Mouse (Mus musculus) heart, embryonic 13.5 days (tissue): ENCODE measurements around the gene Fsd1l. TPM values are rescaled to one million over a fixed set of nuclear protein-coding genes. Genes with fewer than 3 reads are reported as not detected.
"Not testable (repeated sequence)": the region's sequence is repeated elsewhere in the genome, so short reads cannot be mapped to it uniquely, and the experiment has no call there.

Source experiments
- ATAC-seq: fragments of 200-750 bp; cut with Nextera tagmentation; 2 replicates; pipeline ENCODE4 v1.8.0; 2017; ENCODE audit warnings: moderate TSS enrichment; ENCODE audit not compliant: insufficient number of reproducible peaks, low FRiP score, low TSS enrichment; ENCODE audit errors: extremely low read depth
- H3K27ac ChIP-seq: fragments of 300-500 bp; sonication (generic); replicated peaks from 2 replicates; pipeline ENCODE4 v1.5.1; 2015; ENCODE audit warnings: moderate library complexity, mild to moderate bottlenecking, inconsistent platforms
- H3K27me3 ChIP-seq: fragments of 300-500 bp; sonication (generic); replicated peaks from 2 replicates; pipeline ENCODE4 v1.6.1; 2015; ENCODE audit warnings: mild to moderate bottlenecking, inconsistent platforms
- H3K36me3 ChIP-seq: fragments of 300-500 bp; sonication (generic); 2 replicates; pipeline ENCODE4 v1.6.1; 2015; ENCODE audit warnings: mild to moderate bottlenecking, inconsistent platforms
- H3K4me1 ChIP-seq: fragments of 300-500 bp; sonication (generic); 2 replicates; pipeline ENCODE4 v1.6.1; 2015; ENCODE audit warnings: inconsistent platforms
- H3K4me2 ChIP-seq: fragments of 300-500 bp; sonication (generic); 2 replicates; pipeline ENCODE4 v1.6.1; 2015; ENCODE audit warnings: inconsistent platforms, mild to moderate bottlenecking, moderate library complexity
- H3K4me3 ChIP-seq: fragments of 300-500 bp; sonication (generic); 2 replicates; pipeline ENCODE4 v1.5.1; 2015; ENCODE audit warnings: moderate library complexity, mild to moderate bottlenecking, inconsistent platforms
- H3K9ac ChIP-seq: fragments of 300-500 bp; sonication (generic); 2 replicates; pipeline ENCODE4 v1.6.1; 2015; ENCODE audit warnings: inconsistent platforms, mild to moderate bottlenecking, moderate library complexity
- H3K9me3 ChIP-seq: fragments of 300-500 bp; sonication (generic); 2 replicates; pipeline ENCODE4 v1.6.1; 2016; ENCODE audit warnings: inconsistent platforms
- WGBS: fragments of 180-500 bp; shearing (Covaris S2); methylation state at CpG from one replicate; pipeline ENCODE4 v1.1.7; 2015; ENCODE audit warnings: mixed read lengths; 5-methylcytosine and 5-hydroxymethylcytosine counted together
- polyA plus RNA-seq: library from polyadenylated mRNA; unstranded; fragments of >200 nt; fragmentation: Nextera tagmentation; extraction: Ambion mirVana; gene quantifications from 2 replicates; pipeline ENCODE4 v1.2.1, GENCODE M21; 2015

Gene Fsd1l
- polyA plus RNA-seq, 1 experiment from 2014 or later: 9.8 TPM

GRCm38 (mm10) chr4:53630963-53631315 is 332 bp upstream of the Fsd1l start:
- WGBS: 10% methylated on average over 12 of the region's 12 CpGs
- ATAC-seq: no peak
- Histone ChIP-seq H3K27me3 (peaks cover 10% of the 10 kb centered on the region; the same call in 1 of the 2 replicates), H3K4me2 (peak overlapping the region; percentile 81), H3K4me1 (peaks cover 16% of the 10 kb centered on the region; the same call in 1 of the 2 replicates), H3K36me3 (no peaks in the 10 kb centered on the region), H3K9me3 (no peaks in the 10 kb centered on the region), H3K4me3 (peak overlapping the region; percentile 87), H3K27ac (no peak overlapping the region), H3K9ac (peak overlapping the region; percentile 90)

- Histone ChIP-seq H3K9me3 (no peaks in the 10 kb centered on the region), H3K4me1 (peaks cover 18% of the 10 kb centered on the region), H3K36me3 (no peaks in the 10 kb centered on the region), H3K4me3 (peak overlapping the region; percentile 87), H3K9ac (peak overlapping the region; percentile 90), H3K27ac (0 out of 2 replicates have a peak overlapping the region, but pooled peaks have one; percentile 10), H3K27me3 (peaks cover 10% of the 10 kb centered on the region; the same call in 1 of the 2 replicates), H3K4me2 (peak overlapping the region; percentile 81)
- no peak for ATAC-seq
- WGBS: 2% methylated on average over 5 of the region's 5 CpGs
These were observed 709 bp downstream of the Fsd1l start for GRCm38 (mm10) chr4:53632011-53632349.

GRCm38 (mm10) chr4:53635336-53635735 is 4.1 kb downstream of the Fsd1l start:
- Histone ChIP-seq H3K36me3 (no peaks in the 10 kb centered on the region), H3K9ac (no peak overlapping the region), H3K9me3 (no peaks in the 10 kb centered on the region), H3K27me3 (no peaks in the 10 kb centered on the region), H3K4me3 (no peak overlapping the region), H3K4me1 (peaks cover 37% of the 10 kb centered on the region), H3K27ac (no peak overlapping the region), H3K4me2 (no peak overlapping the region)
- WGBS: 76% methylated on average over 3 of the region's 3 CpGs
- no peak for ATAC-seq

- Histone ChIP-seq H3K4me2 (no peak overlapping the region), H3K4me3 (no peak overlapping the region), H3K36me3 (peaks cover 11% of the 10 kb centered on the region), H3K27me3 (no peaks in the 10 kb centered on the region), H3K9ac (no peak overlapping the region), H3K27ac (peak overlapping the region; percentile 50; the same call in 1 of the 2 replicates), H3K9me3 (peaks cover 6% of the 10 kb centered on the region; the same call in 1 of the 2 replicates), H3K4me1 (peaks cover 35% of the 10 kb centered on the region)
- no peak for ATAC-seq
- WGBS: 56% methylated on average over 7 of the region's 7 CpGs
These were observed 6.1 kb downstream of the Fsd1l start for GRCm38 (mm10) chr4:53637269-53637909.

GRCm38 (mm10) chr4:53638549-53639123 is 7.4 kb downstream of the Fsd1l start:
- peaks cover 11% of the 10 kb centered on the region for H3K36me3 ChIP-seq
- ATAC-seq: no peak
- no peak overlapping the region for H3K9ac ChIP-seq
- no peak overlapping the region for H3K27ac ChIP-seq
- no peak overlapping the region for H3K4me2 ChIP-seq
- H3K4me3 ChIP-seq: no peak overlapping the region
- H3K27me3 ChIP-seq: no peaks in the 10 kb centered on the region
- WGBS: 36% methylated on average over 7 of the region's 7 CpGs
- H3K4me1 ChIP-seq: peaks cover 25% of the 10 kb centered on the region
- H3K9me3 ChIP-seq: peaks cover 6% of the 10 kb centered on the region; the same call in 1 of the 2 replicates

- H3K27ac ChIP-seq: no peak overlapping the region
- WGBS: 55% methylated on average over 3 of the region's 3 CpGs
- no peak overlapping the region for H3K4me3 ChIP-seq
- peaks cover 32% of the 10 kb centered on the region for H3K4me1 ChIP-seq
- H3K36me3 ChIP-seq: peaks cover 17% of the 10 kb centered on the region
- no peaks in the 10 kb centered on the region for H3K27me3 ChIP-seq
- no peak overlapping the region for H3K9ac ChIP-seq
- no peak for ATAC-seq
- no peaks in the 10 kb centered on the region for H3K9me3 ChIP-seq
- no peak overlapping the region for H3K4me2 ChIP-seq
These were observed 26.8 kb downstream of the Fsd1l start for GRCm38 (mm10) chr4:53658029-53658428.

- peaks cover 11% of the 10 kb centered on the region; the same call in 1 of the 2 replicates for H3K36me3 ChIP-seq
- H3K27ac ChIP-seq: no peak overlapping the region
- no peak for ATAC-seq
- H3K4me2 ChIP-seq: no peak overlapping the region
- H3K4me1 ChIP-seq: peaks cover 32% of the 10 kb centered on the region
- no peaks in the 10 kb centered on the region for H3K27me3 ChIP-seq
- no peak overlapping the region for H3K4me3 ChIP-seq
- H3K9me3 ChIP-seq: no peaks in the 10 kb centered on the region
- no peak overlapping the region for H3K9ac ChIP-seq
These were observed 29.4 kb downstream of the Fsd1l start for GRCm38 (mm10) chr4:53660711-53661110.

- Histone ChIP-seq H3K36me3 (peaks cover 32% of the 10 kb centered on the region), H3K9me3 (no peaks in the 10 kb centered on the region)
- ATAC-seq: no peak
These were observed 50.8 kb downstream of the Fsd1l start for GRCm38 (mm10) chr4:53682092-53682491.

GRCm38 (mm10) chr4:53688965-53689364 is 57.7 kb downstream of the Fsd1l start:
- 78% methylated on average over 4 of the region's 4 CpGs for whole genome bisulfite sequencing
- H3K4me3 ChIP-seq: no peak overlapping the region
- no peak for ATAC-seq
- H3K27ac ChIP-seq: no peak overlapping the region
- H3K9me3 ChIP-seq: no peaks in the 10 kb centered on the region
- H3K4me2 ChIP-seq: no peak overlapping the region
- peaks cover 7% of the 10 kb centered on the region for H3K36me3 ChIP-seq
- no peak overlapping the region for H3K9ac ChIP-seq
- H3K27me3 ChIP-seq: no peaks in the 10 kb centered on the region
- H3K4me1 ChIP-seq: no peaks in the 10 kb centered on the region

More at GRCm38 (mm10) chr4:53682092-53682491, 50.8 kb downstream of the Fsd1l start:
- Histone ChIP-seq H3K4me2 (no peak overlapping the region), H3K27ac (no peak overlapping the region), H3K4me1 (no peaks in the 10 kb centered on the region), H3K4me3 (no peak overlapping the region), H3K27me3 (no peaks in the 10 kb centered on the region), H3K9ac (no peak overlapping the region)
- WGBS: 62% methylated on average over 8 of the region's 8 CpGs

- ATAC-seq: no peak
- H3K4me3 ChIP-seq: no peak overlapping the region
- no peaks in the 10 kb centered on the region for H3K9me3 ChIP-seq
- no peaks in the 10 kb centered on the region for H3K4me1 ChIP-seq
- no peaks in the 10 kb centered on the region for H3K27me3 ChIP-seq
- H3K9ac ChIP-seq: no peak overlapping the region
- H3K4me2 ChIP-seq: no peak overlapping the region
- H3K27ac ChIP-seq: no peak overlapping the region
- H3K36me3 ChIP-seq: peaks cover 16% of the 10 kb centered on the region
- WGBS: 75% methylated on average over 1 of the region's 1 CpGs
These were observed 60.1 kb downstream of the Fsd1l start for GRCm38 (mm10) chr4:53691418-53691817.

- not testable (repeated sequence) for H3K4me3 ChIP-seq, H3K9me3 ChIP-seq, H3K36me3 ChIP-seq, H3K27me3 ChIP-seq, H3K27ac ChIP-seq, H3K4me1 ChIP-seq, H3K4me2 ChIP-seq, H3K9ac ChIP-seq, ATAC-seq
These were observed 77.9 kb downstream of the Fsd1l start for GRCm38 (mm10) chr4:53709166-53709565.

GRCm38 (mm10) chr4:53710021-53710420 is 78.8 kb downstream of the Fsd1l start:
- 79% methylated on average over 2 of the region's 2 CpGs for WGBS

More at GRCm38 (mm10) chr4:53710021-53710420, 78.8 kb downstream of the Fsd1l start:
- H3K4me3 ChIP-seq: no peak overlapping the region
- no peaks in the 10 kb centered on the region for H3K27me3 ChIP-seq
- H3K9ac ChIP-seq: no peak overlapping the region
- H3K4me2 ChIP-seq: no peak overlapping the region
- ATAC-seq: no peak
- H3K9me3 ChIP-seq: no peaks in the 10 kb centered on the region
- no peaks in the 10 kb centered on the region for H3K36me3 ChIP-seq
- no peak overlapping the region for H3K27ac ChIP-seq
- H3K4me1 ChIP-seq: peaks cover 6% of the 10 kb centered on the region
